Mouse (Mus musculus) brain, adult 2 months (tissue): ENCODE results near the gene Sbk1.

Source experiments
- DNase-seq: peaks from one replicate; pipeline ENCODE4 v3.0.0; 2011; ENCODE audit warnings: low read depth, low spot score

Sbk1 gene

GRCm38 (mm10) chr7:126338906-126339305 is 66.5 kb downstream of the Sbk1 start:
- no peak for DNase-seq

DNA sequence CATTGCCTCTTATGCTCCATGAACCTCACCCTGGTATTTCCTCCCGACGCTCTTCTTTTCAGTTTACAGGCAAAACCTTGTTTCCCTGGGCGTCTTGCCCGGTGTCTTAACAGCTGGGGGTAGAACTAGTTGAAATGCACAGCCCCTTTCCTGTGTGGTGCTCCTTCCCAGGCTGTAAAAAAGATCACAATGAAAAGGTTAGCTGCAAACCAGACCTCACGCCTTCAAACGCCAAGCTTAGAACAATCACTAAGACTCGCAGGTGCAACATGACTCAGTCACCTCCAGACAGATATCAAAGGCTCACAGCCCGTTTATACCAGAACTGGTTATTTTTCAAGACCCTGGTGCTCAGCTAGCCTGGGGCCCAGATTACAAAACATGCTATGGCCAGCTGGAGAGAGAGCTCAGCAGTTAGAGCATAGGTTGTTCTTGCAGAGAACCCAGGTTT is 67.1 kb downstream of the Sbk1 start:
- no peak for DNase-seq

GRCm38 (mm10) chr7:126340206-126340618 is 67.8 kb downstream of the Sbk1 start:
- DNase-seq = no peak

DNA sequence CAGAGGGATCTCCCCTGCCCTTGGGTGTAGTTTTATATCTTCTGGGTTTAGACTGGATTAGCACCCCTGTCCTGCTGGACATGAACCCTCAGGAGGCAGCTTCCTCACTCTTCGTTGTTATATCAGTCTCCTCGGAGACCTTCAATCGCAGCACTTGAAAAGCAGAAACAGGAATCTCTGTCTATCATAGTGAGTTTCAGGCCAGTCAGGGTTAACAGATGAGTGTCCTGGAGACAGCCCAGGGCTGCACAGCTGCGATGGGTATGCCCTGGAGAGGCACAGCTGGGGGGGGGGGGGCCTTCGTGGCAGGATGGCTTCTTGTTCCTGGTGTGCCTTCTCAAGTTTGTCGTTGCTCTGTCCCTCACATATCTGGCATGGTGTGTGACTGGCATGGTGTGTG is 68.5 kb downstream of the Sbk1 start:
- DNase-seq = no peak
